Mouse (Mus musculus): ENCODE data around the gene Lgr6.

DNA sequence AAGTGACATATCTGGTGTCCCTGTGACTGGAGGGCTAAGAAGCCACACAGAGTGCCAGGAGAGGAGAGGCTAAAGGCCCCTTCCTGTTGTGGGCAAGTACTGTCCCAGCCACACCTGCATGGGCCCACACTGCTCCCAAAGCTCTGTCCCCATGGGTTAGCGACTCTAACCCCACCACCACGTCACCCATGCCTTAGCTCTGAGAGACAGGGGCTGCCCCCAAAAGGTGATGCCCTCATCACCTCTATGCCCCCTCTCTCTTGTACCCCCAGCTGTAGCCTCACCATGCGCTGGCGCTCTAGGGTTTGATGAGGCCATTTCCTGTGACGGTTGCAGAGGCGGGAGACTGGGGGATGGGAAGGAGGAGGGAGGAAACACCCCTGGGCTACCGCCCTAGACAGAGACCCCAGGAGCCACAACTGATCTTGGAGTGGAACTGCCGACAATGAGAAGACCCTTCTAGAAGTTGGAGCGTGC, 27.9 kb upstream of the Lgr6 start:
- TF ChIP-seq CTCF (conservative IDR thresholded peaks at IDR 0.05; ENCODE audit: low read length) (no peak), NANOG (IDR thresholded peaks at IDR 0.05; ENCODE audit: borderline replicate concordance, low read length) (no peak), POU5F1 (IDR thresholded peaks at IDR 0.05; ENCODE audit: borderline replicate concordance, low read length) (no peak)

All from E14TG2a.4 (cell line).